Mouse (Mus musculus): ENCODE results near the gene Abca1. TPM values are rescaled to one million over a fixed set of nuclear protein-coding genes. Genes with fewer than 3 reads are reported as not detected.

The Abca1 gene
- polyA plus RNA-seq, 1 experiment from 2014 or later = 4.1 TPM

- Histone ChIP-seq H3K4me3 (ENCODE audit: low read length) (no peak overlapping the region), H3K9me3 (replicated peaks; ENCODE audit: control insufficient read depth, low read length) (no peaks in the 10 kb centered on the region), H3K9ac (ENCODE audit: low read length) (no peak overlapping the region), H3K4me2 (ENCODE audit: low read depth, low read length) (no peak overlapping the region), H3K36me3 (ENCODE audit: control insufficient read depth, insufficient read depth) (no peaks in the 10 kb centered on the region), H3K27ac (ENCODE audit: low read length) (no peak overlapping the region), H3K27me3 (ENCODE audit: control insufficient read depth, insufficient read depth, low read length) (no peaks in the 10 kb centered on the region), H3K4me1 (ENCODE audit: control insufficient read depth, insufficient read depth, low read length) (peaks cover 13% of the 10 kb centered on the region)
- no peak for ATAC-seq (replicated peaks; ENCODE audit: extremely low read depth, insufficient read depth, low FRiP score)
- WGBS = 79% methylated on average over 12 of the region's 12 CpGs
These were observed 13.3 kb downstream of the Abca1 start for GRCm38 (mm10) chr4:53146227-53146949.

GRCm38 (mm10) chr4:53145434-53146168 is 14.1 kb downstream of the Abca1 start:
- H3K27ac ChIP-seq (ENCODE audit: low read length) = no peak overlapping the region
- H3K9me3 ChIP-seq (replicated peaks; ENCODE audit: control insufficient read depth, low read length) = no peaks in the 10 kb centered on the region
- H3K9ac ChIP-seq (ENCODE audit: low read length) = no peak overlapping the region
- H3K4me1 ChIP-seq (ENCODE audit: control insufficient read depth, insufficient read depth, low read length) = peaks cover 13% of the 10 kb centered on the region
- WGBS = 59% methylated on average over 12 of the region's 12 CpGs
- H3K27me3 ChIP-seq (ENCODE audit: control insufficient read depth, insufficient read depth, low read length) = no peaks in the 10 kb centered on the region
- no peak overlapping the region for H3K4me2 ChIP-seq (ENCODE audit: low read depth, low read length)
- no peak overlapping the region for H3K4me3 ChIP-seq (ENCODE audit: low read length)
- no peak for ATAC-seq (replicated peaks; ENCODE audit: extremely low read depth, insufficient read depth, low FRiP score)
- no peaks in the 10 kb centered on the region for H3K36me3 ChIP-seq (ENCODE audit: control insufficient read depth, insufficient read depth)

- no peak overlapping the region for H3K4me3 ChIP-seq (ENCODE audit: low read length)
- no peaks in the 10 kb centered on the region for H3K27me3 ChIP-seq (ENCODE audit: control insufficient read depth, insufficient read depth, low read length)
- no peak overlapping the region for H3K4me2 ChIP-seq (ENCODE audit: low read depth, low read length)
- no peaks in the 10 kb centered on the region for H3K9me3 ChIP-seq (replicated peaks; ENCODE audit: control insufficient read depth, low read length)
- 76% methylated on average over 10 of the region's 10 CpGs for WGBS
- H3K9ac ChIP-seq (ENCODE audit: low read length) = no peak overlapping the region
- no peaks in the 10 kb centered on the region for H3K36me3 ChIP-seq (ENCODE audit: control insufficient read depth, insufficient read depth)
- H3K4me1 ChIP-seq (ENCODE audit: control insufficient read depth, insufficient read depth, low read length) = peaks cover 13% of the 10 kb centered on the region
- ATAC-seq (replicated peaks; ENCODE audit: extremely low read depth, insufficient read depth, low FRiP score) = no peak
- H3K27ac ChIP-seq (ENCODE audit: low read length) = no peak overlapping the region
These were observed 15.1 kb downstream of the Abca1 start for GRCm38 (mm10) chr4:53144571-53144970.

- Histone ChIP-seq H3K4me3 (ENCODE audit: low read length) (no peak overlapping the region), H3K9ac (ENCODE audit: low read length) (no peak overlapping the region), H3K4me2 (ENCODE audit: low read depth, low read length) (peak overlapping the region; percentile 6; the same call in 1 of the 2 replicates), H3K27me3 (ENCODE audit: control insufficient read depth, insufficient read depth, low read length) (no peaks in the 10 kb centered on the region), H3K27ac (ENCODE audit: low read length) (no peak overlapping the region), H3K36me3 (ENCODE audit: control insufficient read depth, insufficient read depth) (no peaks in the 10 kb centered on the region), H3K9me3 (replicated peaks; ENCODE audit: control insufficient read depth, low read length) (no peaks in the 10 kb centered on the region), H3K4me1 (ENCODE audit: control insufficient read depth, insufficient read depth, low read length) (peaks cover 12% of the 10 kb centered on the region)
- WGBS = 34% methylated on average over 8 of the region's 8 CpGs
- no peak for ATAC-seq (replicated peaks; ENCODE audit: extremely low read depth, insufficient read depth, low FRiP score)
These were observed 15.7 kb downstream of the Abca1 start for GRCm38 (mm10) chr4:53144021-53144420.

GRCm38 (mm10) chr4:53140678-53141077 is 19.0 kb downstream of the Abca1 start:
- H3K4me1 ChIP-seq (ENCODE audit: control insufficient read depth, insufficient read depth, low read length) = peaks cover 2% of the 10 kb centered on the region; the same call in 1 of the 2 replicates
- WGBS = 95% methylated on average over 6 of the region's 6 CpGs
- no peak overlapping the region for H3K27ac ChIP-seq (ENCODE audit: low read length)
- no peak overlapping the region for H3K4me2 ChIP-seq (ENCODE audit: low read depth, low read length)
- H3K9ac ChIP-seq (ENCODE audit: low read length) = no peak overlapping the region
- no peak for ATAC-seq (replicated peaks; ENCODE audit: extremely low read depth, insufficient read depth, low FRiP score)
- H3K4me3 ChIP-seq (ENCODE audit: low read length) = no peak overlapping the region
- no peaks in the 10 kb centered on the region for H3K36me3 ChIP-seq (ENCODE audit: control insufficient read depth, insufficient read depth)
- no peaks in the 10 kb centered on the region for H3K27me3 ChIP-seq (ENCODE audit: control insufficient read depth, insufficient read depth, low read length)
- H3K9me3 ChIP-seq (replicated peaks; ENCODE audit: control insufficient read depth, low read length) = no peaks in the 10 kb centered on the region

GRCm38 (mm10) chr4:53139495-53139894 is 20.2 kb downstream of the Abca1 start:
- 0 out of 2 replicates have a peak, but pooled peaks cover under 1% of the 10 kb centered on the region for H3K4me1 ChIP-seq (ENCODE audit: control insufficient read depth, insufficient read depth, low read length)
- no peaks in the 10 kb centered on the region for H3K36me3 ChIP-seq (ENCODE audit: control insufficient read depth, insufficient read depth)
- WGBS = 68% methylated on average over 2 of the region's 2 CpGs
- H3K9me3 ChIP-seq (replicated peaks; ENCODE audit: control insufficient read depth, low read length) = no peaks in the 10 kb centered on the region
- ATAC-seq (replicated peaks; ENCODE audit: extremely low read depth, insufficient read depth, low FRiP score) = no peak
- H3K4me3 ChIP-seq (ENCODE audit: low read length) = no peak overlapping the region
- H3K4me2 ChIP-seq (ENCODE audit: low read depth, low read length) = no peak overlapping the region
- H3K27ac ChIP-seq (ENCODE audit: low read length) = 0 out of 2 replicates have a peak overlapping the region, but pooled peaks have one; percentile 2
- no peak overlapping the region for H3K9ac ChIP-seq (ENCODE audit: low read length)
- no peaks in the 10 kb centered on the region for H3K27me3 ChIP-seq (ENCODE audit: control insufficient read depth, insufficient read depth, low read length)

- no peak overlapping the region for H3K4me3 ChIP-seq (ENCODE audit: low read length)
- WGBS = 62% methylated on average over 3 of the region's 3 CpGs
- no peaks in the 10 kb centered on the region for H3K27me3 ChIP-seq (ENCODE audit: control insufficient read depth, insufficient read depth, low read length)
- H3K9ac ChIP-seq (ENCODE audit: low read length) = no peak overlapping the region
- no peaks in the 10 kb centered on the region for H3K9me3 ChIP-seq (replicated peaks; ENCODE audit: control insufficient read depth, low read length)
- ATAC-seq (replicated peaks; ENCODE audit: extremely low read depth, insufficient read depth, low FRiP score) = no peak
- H3K27ac ChIP-seq (ENCODE audit: low read length) = peak overlapping the region; percentile 32; the same call in 1 of the 2 replicates
- no peak overlapping the region for H3K4me2 ChIP-seq (ENCODE audit: low read depth, low read length)
- no peaks in the 10 kb centered on the region for H3K36me3 ChIP-seq (ENCODE audit: control insufficient read depth, insufficient read depth)
- no peaks in the 10 kb centered on the region for H3K4me1 ChIP-seq (ENCODE audit: control insufficient read depth, insufficient read depth, low read length)
These were observed 20.7 kb downstream of the Abca1 start for GRCm38 (mm10) chr4:53138974-53139373.

GRCm38 (mm10) chr4:53137087-53137486 is 22.6 kb downstream of the Abca1 start:
- H3K4me1 ChIP-seq (ENCODE audit: control insufficient read depth, insufficient read depth, low read length) = no peaks in the 10 kb centered on the region
- ATAC-seq (replicated peaks; ENCODE audit: extremely low read depth, insufficient read depth, low FRiP score) = no peak
- no peak overlapping the region for H3K27ac ChIP-seq (ENCODE audit: low read length)
- no peak overlapping the region for H3K4me3 ChIP-seq (ENCODE audit: low read length)
- no peaks in the 10 kb centered on the region for H3K9me3 ChIP-seq (replicated peaks; ENCODE audit: control insufficient read depth, low read length)
- 85% methylated on average over 2 of the region's 2 CpGs for WGBS
- no peak overlapping the region for H3K9ac ChIP-seq (ENCODE audit: low read length)
- no peak overlapping the region for H3K4me2 ChIP-seq (ENCODE audit: low read depth, low read length)
- H3K27me3 ChIP-seq (ENCODE audit: control insufficient read depth, insufficient read depth, low read length) = no peaks in the 10 kb centered on the region
- peaks cover under 1% of the 10 kb centered on the region; the same call in 1 of the 2 replicates for H3K36me3 ChIP-seq (ENCODE audit: control insufficient read depth, insufficient read depth)

GRCm38 (mm10) chr4:53134816-53135215 is 24.9 kb downstream of the Abca1 start:
- Histone ChIP-seq H3K4me2 (ENCODE audit: low read depth, low read length) (no peak overlapping the region), H3K27me3 (ENCODE audit: control insufficient read depth, insufficient read depth, low read length) (no peaks in the 10 kb centered on the region), H3K36me3 (ENCODE audit: control insufficient read depth, insufficient read depth) (peaks cover 5% of the 10 kb centered on the region; the same call in 1 of the 2 replicates), H3K9me3 (replicated peaks; ENCODE audit: control insufficient read depth, low read length) (no peaks in the 10 kb centered on the region), H3K27ac (ENCODE audit: low read length) (no peak overlapping the region), H3K9ac (ENCODE audit: low read length) (no peak overlapping the region), H3K4me1 (ENCODE audit: control insufficient read depth, insufficient read depth, low read length) (no peaks in the 10 kb centered on the region), H3K4me3 (ENCODE audit: low read length) (no peak overlapping the region)
- 74% methylated on average over 7 of the region's 7 CpGs for WGBS
- ATAC-seq (replicated peaks; ENCODE audit: extremely low read depth, insufficient read depth, low FRiP score) = no peak
